Comparison of ENCODE assay signal across 24 mouse cellular contexts in genomic region chr15:99602206-99602820, GRCm38 (mm10). TPM values are rescaled to one million over a fixed set of nuclear protein-coding genes. Genes with fewer than 3 reads are reported as not detected.
DNase-seq lines count a peak whose midpoint lies in the region; ATAC-seq lines count a peak whose summit lies in the region.
"Had no signal": no experiment of that assay in that cellular context is flagged by ENCODE, and none has a peak within 500 bp of the region (broad histone marks: within the 10 kb centered on the region; RNA-seq: fewer than 3 reads in every experiment).

No protein-coding gene starts in this region.

- peak overlapping the region; percentile 54; the same call in 1 of the 2 replicates for H3K27ac ChIP-seq in midbrain, embryonic 13.5 days
- H3K27ac ChIP-seq in midbrain, embryonic 15.5 days = no peak overlapping the region
- peak overlapping the region; percentile 87 for H3K27ac ChIP-seq in neural tube, embryonic 13.5 days (replicated peaks)
- H3K27ac ChIP-seq: embryonic facial prominence, embryonic 15.5 days; liver, embryonic 14.5 days; stomach, embryonic 15.5 days had no signal

- H3K4me3 ChIP-seq in midbrain, embryonic 13.5 days (replicated peaks) = no peak overlapping the region
- no peak overlapping the region for H3K4me3 ChIP-seq in midbrain, embryonic 15.5 days
- H3K4me3 ChIP-seq in neural tube, embryonic 13.5 days = no peak overlapping the region
- H3K4me3 ChIP-seq: embryonic facial prominence, embryonic 15.5 days; megakaryocyte, embryonic 14.5 days; stomach, embryonic 15.5 days had no signal

- no peak for DNase-seq in cerebellum, postnatal 4 days (ENCODE audit: low spot score in 2 of 2)
- DNase-seq in cerebellum, postnatal 25 days = peak; percentile 62
- DNase-seq in heart, adult 18-20 months = no peak
- no peak for DNase-seq in lung, postnatal 14 days
- DNase-seq: heart, adult 11 months; thymus, postnatal 4 days had no signal

- WGBS in midbrain, embryonic 13.5 days = 64% methylated on average over 17 of the region's 17 CpGs
- WGBS in midbrain, embryonic 15.5 days = 59% methylated on average over 17 of the region's 17 CpGs
- 63% methylated on average over 17 of the region's 17 CpGs for WGBS in neural tube, embryonic 13.5 days

- peaks cover 13% of the 10 kb centered on the region for H3K27me3 ChIP-seq in midbrain, embryonic 13.5 days
- 0 out of 2 replicates have a peak, but pooled peaks cover 5% of the 10 kb centered on the region for H3K27me3 ChIP-seq in midbrain, embryonic 15.5 days (replicated peaks)
- H3K27me3 ChIP-seq in neural tube, embryonic 13.5 days = peaks cover 3% of the 10 kb centered on the region; the same call in 1 of the 2 replicates
- H3K27me3 ChIP-seq: Patski had no signal

- no peaks in the 10 kb centered on the region for H3K9me3 ChIP-seq in midbrain, embryonic 13.5 days
- no peaks in the 10 kb centered on the region for H3K9me3 ChIP-seq in midbrain, embryonic 15.5 days
- no peaks in the 10 kb centered on the region for H3K9me3 ChIP-seq in neural tube, embryonic 13.5 days
- H3K9me3 ChIP-seq: embryonic facial prominence, embryonic 15.5 days; megakaryocyte, embryonic 14.5 days; stomach, embryonic 15.5 days had no signal

- ATAC-seq in cerebellum, adult (ENCODE audit: insufficient number of reproducible peaks, low FRiP score, low TSS enrichment) = peak; percentile 13; the same call in 1 of the 2 replicates
- ATAC-seq in midbrain, embryonic 13.5 days = no peak
- ATAC-seq in midbrain, embryonic 15.5 days (replicated peaks) = no peak
- ATAC-seq in neural tube, embryonic 13.5 days (ENCODE audit: low read depth) = no peak
- ATAC-seq: forebrain, embryonic 14.5 days; inflammation-experienced regulatory T-cells, adult 6 months; lung, postnatal 0 days; Patski had no signal

- peaks cover 65% of the 10 kb centered on the region for H3K4me1 ChIP-seq in midbrain, embryonic 13.5 days (replicated peaks)
- peaks cover 32% of the 10 kb centered on the region for H3K4me1 ChIP-seq in midbrain, embryonic 15.5 days
- H3K4me1 ChIP-seq in neural tube, embryonic 13.5 days (replicated peaks) = peaks cover 78% of the 10 kb centered on the region
- H3K4me1 ChIP-seq: megakaryocyte, embryonic 14.5 days had no signal

- H3K36me3 ChIP-seq in midbrain, embryonic 13.5 days = no peaks in the 10 kb centered on the region
- no peaks in the 10 kb centered on the region for H3K36me3 ChIP-seq in midbrain, embryonic 15.5 days (replicated peaks)
- H3K36me3 ChIP-seq in neural tube, embryonic 13.5 days = no peaks in the 10 kb centered on the region
- H3K36me3 ChIP-seq: embryonic facial prominence, embryonic 15.5 days; stomach, embryonic 15.5 days had no signal

- no peak overlapping the region for H3K4me2 ChIP-seq in midbrain, embryonic 13.5 days (replicated peaks)
- H3K4me2 ChIP-seq in midbrain, embryonic 15.5 days = no peak overlapping the region
- no peak overlapping the region for H3K4me2 ChIP-seq in neural tube, embryonic 13.5 days
- H3K4me2 ChIP-seq: embryonic facial prominence, embryonic 15.5 days; stomach, embryonic 15.5 days had no signal

- H3K9ac ChIP-seq in midbrain, embryonic 13.5 days (replicated peaks) = no peak overlapping the region
- no peak overlapping the region for H3K9ac ChIP-seq in midbrain, embryonic 15.5 days
- H3K9ac ChIP-seq in neural tube, embryonic 13.5 days = 0 out of 2 replicates have a peak overlapping the region, but pooled peaks have one; percentile 38
- H3K9ac ChIP-seq: embryonic facial prominence, embryonic 15.5 days; liver, embryonic 14.5 days; stomach, embryonic 15.5 days had no signal

RNA-seq across cellular contexts. Expression of gene Aqp6, which starts 1.1 kb away (rescaled TPM):
- polyA plus RNA-seq in midbrain, embryonic 13.5 days (2015; fragmentation: Nextera tagmentation; extraction: Ambion mirVana) = 0.71 and 0.99 TPM in 2 replicates
- polyA plus RNA-seq in midbrain, embryonic 15.5 days (2015; fragmentation: Nextera tagmentation; extraction: Ambion mirVana) = 0.41 and 0.49 TPM in 2 replicates
- polyA plus RNA-seq in neural tube, embryonic 13.5 days (2015; fragmentation: Nextera tagmentation; extraction: Ambion mirVana) = 3.5 and 3.6 TPM in 2 replicates
- under 1 TPM in 1 of 2 experiments, not detected in 1; 0.25 TPM for total RNA-seq in heart, adult 18-20 months (2021)
- total RNA-seq: gastrocnemius, adult 18-20 months; layer of hippocampus, postnatal 25 days had no signal
- polyA plus RNA-seq: embryonic facial prominence, embryonic 15.5 days; heart, embryonic 16.5 days; inflammation-experienced regulatory T-cells, adult 6 months; kidney, embryonic 14.5 days; large intestine, adult 2 months; limb, embryonic 11.5 days; liver, embryonic 14.5 days; lung, postnatal 0 days; Patski; stomach, embryonic 15.5 days had no signal

RNA-seq across cellular contexts. Expression of gene Aqp5, which starts 11.7 kb away (rescaled TPM):
- 0.79 and 1.1 TPM in 2 replicates for polyA plus RNA-seq in midbrain, embryonic 13.5 days (2015; fragmentation: Nextera tagmentation; extraction: Ambion mirVana)
- polyA plus RNA-seq in midbrain, embryonic 15.5 days (2015; fragmentation: Nextera tagmentation; extraction: Ambion mirVana) = 1.3 and 1.4 TPM in 2 replicates
- polyA plus RNA-seq in neural tube, embryonic 13.5 days (2015; fragmentation: Nextera tagmentation; extraction: Ambion mirVana) = 1.9 and 2.3 TPM in 2 replicates
- 1 to 10 TPM in 1 of 2 experiments, under 1 TPM in 1; 0.30 to 2.5 TPM for total RNA-seq in heart, adult 18-20 months (2021)
- polyA plus RNA-seq: inflammation-experienced regulatory T-cells, adult 6 months; limb, embryonic 11.5 days had no signal

RNA-seq across cellular contexts. Expression of gene Aqp2, which starts 23.5 kb away (rescaled TPM):
- polyA plus RNA-seq in midbrain, embryonic 13.5 days (2015; fragmentation: Nextera tagmentation; extraction: Ambion mirVana) = not detected in 2 replicates
- not detected in 2 replicates for polyA plus RNA-seq in midbrain, embryonic 15.5 days (2015; fragmentation: Nextera tagmentation; extraction: Ambion mirVana)
- not detected in 2 replicates for polyA plus RNA-seq in neural tube, embryonic 13.5 days (2015; fragmentation: Nextera tagmentation; extraction: Ambion mirVana)
- not detected for total RNA-seq in heart, adult 18-20 months (2021)
- total RNA-seq: gastrocnemius, adult 18-20 months had no signal
- polyA plus RNA-seq: embryonic facial prominence, embryonic 15.5 days; forebrain, embryonic 14.5 days; inflammation-experienced regulatory T-cells, adult 6 months; large intestine, adult 2 months; limb, embryonic 11.5 days; liver, embryonic 14.5 days; lung, postnatal 0 days; Patski; stomach, embryonic 15.5 days had no signal

RNA-seq across cellular contexts. Expression of gene Racgap1, which starts 49.1 kb away (rescaled TPM):
- 118 and 125 TPM in 2 replicates for polyA plus RNA-seq in midbrain, embryonic 13.5 days (2015; fragmentation: Nextera tagmentation; extraction: Ambion mirVana)
- polyA plus RNA-seq in midbrain, embryonic 15.5 days (2015; fragmentation: Nextera tagmentation; extraction: Ambion mirVana) = 49.0 and 56.9 TPM in 2 replicates
- 130 and 133 TPM in 2 replicates for polyA plus RNA-seq in neural tube, embryonic 13.5 days (2015; fragmentation: Nextera tagmentation; extraction: Ambion mirVana)
- 1 to 10 TPM in 1 of 2 experiments, under 1 TPM in 1; 0.82 to 1.6 TPM for total RNA-seq in heart, adult 18-20 months (2021)

Comparison
In these comparisons a context has a peak if more than half of its experiments do, and no peak if none do; other contexts are left out.
1. DNase-seq: peak in cerebellum, postnatal 25 days (2 of 2); none in cerebellum, postnatal 4 days (0 of 2), heart, adult 18-20 months (0 of 2) and lung, postnatal 14 days (single experiment).